Mouse (Mus musculus) limb, embryonic 11.5 days (tissue): ENCODE measurements around the gene Heatr5a. TPM values are rescaled to one million over a fixed set of nuclear protein-coding genes. Genes with fewer than 3 reads are reported as not detected.

ENCODE experiments used
- ATAC-seq: fragments of 200-750 bp; cut with Nextera tagmentation; 2 replicates; pipeline ENCODE4 v1.8.0; 2017; ENCODE audit warnings: low read depth; ENCODE audit not compliant: insufficient number of reproducible peaks, low FRiP score, low TSS enrichment
- DNase-seq: peaks from one replicate; pipeline ENCODE4 v3.0.0-alpha.2; 2015; ENCODE audit warnings: low spot score
- H3K27ac ChIP-seq: fragments of 300-500 bp; sonication (generic); replicated peaks from 2 replicates; pipeline ENCODE4 v1.5.1; 2014; ENCODE audit warnings: low read depth, mild to moderate bottlenecking, low read length
- H3K27me3 ChIP-seq: fragments of 300-500 bp; sonication (generic); 2 replicates; pipeline ENCODE4 v1.6.1; 2014; ENCODE audit warnings: mild to moderate bottlenecking, low read length, mixed read lengths; ENCODE audit not compliant: control insufficient read depth, insufficient read depth
- H3K36me3 ChIP-seq: fragments of 300-500 bp; sonication (generic); 2 replicates; pipeline ENCODE4 v1.6.1; 2014; ENCODE audit warnings: mild to moderate bottlenecking, low read length, moderate library complexity, mixed read lengths; ENCODE audit not compliant: control insufficient read depth, insufficient read depth
- H3K4me1 ChIP-seq: fragments of 300-500 bp; sonication (generic); 2 replicates; pipeline ENCODE4 v1.6.1; 2014; ENCODE audit warnings: low read length, mixed read lengths; ENCODE audit not compliant: control insufficient read depth, insufficient read depth
- H3K4me2 ChIP-seq: fragments of 300-500 bp; sonication (generic); 2 replicates; pipeline ENCODE4 v1.6.1; 2014; ENCODE audit warnings: low read depth, mild to moderate bottlenecking, moderate library complexity; ENCODE audit not compliant: severe bottlenecking
- H3K4me3 ChIP-seq: fragments of 300-500 bp; sonication (generic); 2 replicates; pipeline ENCODE4 v1.5.1; 2014; ENCODE audit warnings: low read depth, low read length
- H3K9ac ChIP-seq: fragments of 300-500 bp; sonication (generic); 2 replicates; pipeline ENCODE4 v1.6.1; 2014; ENCODE audit warnings: mild to moderate bottlenecking, low read length
- H3K9me3 ChIP-seq: fragments of 300-500 bp; sonication (generic); 2 replicates; pipeline ENCODE4 v1.6.1; 2016; ENCODE audit warnings: low read length; ENCODE audit not compliant: control insufficient read depth
- WGBS: fragments of 180-500 bp; shearing (Covaris S2); extraction: QIAGEN DNeasy Blood & Tissue Kit; methylation state at CpG from one replicate; pipeline ENCODE4 v1.1.7; 2014; 5-methylcytosine and 5-hydroxymethylcytosine counted together
- polyA plus RNA-seq: library from polyadenylated mRNA; unstranded; fragments of >200 nt; fragmentation: Nextera tagmentation; extraction: Ambion mirVana; gene quantifications from 2 replicates; pipeline ENCODE4 v1.2.1, GENCODE M21; 2014

Gene Heatr5a
- polyA plus RNA-seq, 1 experiment from 2014 or later, result 10.6 TPM

DNA sequence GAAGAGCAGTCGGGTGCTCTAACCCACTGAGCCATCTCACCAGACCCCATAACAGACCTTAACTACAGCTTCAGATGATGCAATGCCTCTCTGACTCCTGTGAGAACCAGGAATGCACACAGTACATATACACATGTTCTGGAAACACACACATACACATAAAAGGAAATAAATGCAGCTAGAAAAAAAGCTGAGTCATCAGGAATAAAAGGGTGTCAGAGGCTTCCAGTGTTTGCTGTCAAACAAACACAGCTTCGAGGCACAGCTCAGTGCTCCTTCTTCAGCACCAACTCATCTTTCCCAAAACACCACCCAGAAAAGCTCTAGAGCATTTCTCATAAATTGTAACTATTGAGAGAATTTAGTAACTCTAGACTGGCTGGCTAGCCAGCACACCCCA lies 86.3 kb downstream of the Heatr5a start:
- peaks cover 16% of the 10 kb centered on the region for H3K36me3 ChIP-seq

DNA sequence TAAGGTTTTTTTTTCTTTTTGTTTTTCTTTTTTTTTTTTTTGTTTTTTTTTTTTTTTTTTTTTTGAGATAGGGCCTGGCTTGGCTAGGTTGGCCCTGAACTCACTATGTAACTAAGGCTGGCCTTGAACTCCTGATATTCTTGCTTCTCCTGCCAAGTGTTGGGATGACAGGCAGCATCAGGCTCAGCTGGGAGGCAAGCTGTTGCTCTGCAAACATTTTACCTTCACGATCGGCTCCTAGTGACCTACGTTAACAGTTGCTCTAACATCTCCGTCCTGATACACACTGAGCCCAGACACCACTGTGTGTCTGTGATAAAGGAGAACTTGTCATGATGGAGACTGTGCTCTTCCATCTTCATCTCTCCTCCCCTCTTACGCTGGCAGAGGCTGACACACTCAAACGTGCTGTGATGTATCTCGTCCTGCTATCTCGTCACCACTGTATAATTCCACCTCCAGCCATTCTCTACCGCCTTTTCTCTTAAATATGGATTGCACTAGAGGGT lies 87.8 kb downstream of the Heatr5a start:
- Histone ChIP-seq H3K36me3 (peaks cover 16% of the 10 kb centered on the region), H3K27ac (no peak overlapping the region), H3K4me1 (no peaks in the 10 kb centered on the region), H3K9ac (no peak overlapping the region), H3K4me2 (no peak overlapping the region), H3K27me3 (no peaks in the 10 kb centered on the region), H3K4me3 (no peak overlapping the region), H3K9me3 (no peaks in the 10 kb centered on the region)
- WGBS, result 92% methylated on average over 9 of the region's 9 CpGs
- no peak for ATAC-seq
- no peak for DNase-seq

More for the DNA sequence above, 86.3 kb downstream of the Heatr5a start:
- DNase-seq (no peak), ATAC-seq (no peak)
- no peaks in the 10 kb centered on the region for H3K27me3 ChIP-seq
- H3K9ac ChIP-seq, result no peak overlapping the region
- no peak overlapping the region for H3K4me2 ChIP-seq
- no peaks in the 10 kb centered on the region for H3K4me1 ChIP-seq
- WGBS, result 92% methylated on average over 2 of the region's 2 CpGs
- H3K27ac ChIP-seq, result no peak overlapping the region
- H3K9me3 ChIP-seq, result no peaks in the 10 kb centered on the region
- no peak overlapping the region for H3K4me3 ChIP-seq

DNA sequence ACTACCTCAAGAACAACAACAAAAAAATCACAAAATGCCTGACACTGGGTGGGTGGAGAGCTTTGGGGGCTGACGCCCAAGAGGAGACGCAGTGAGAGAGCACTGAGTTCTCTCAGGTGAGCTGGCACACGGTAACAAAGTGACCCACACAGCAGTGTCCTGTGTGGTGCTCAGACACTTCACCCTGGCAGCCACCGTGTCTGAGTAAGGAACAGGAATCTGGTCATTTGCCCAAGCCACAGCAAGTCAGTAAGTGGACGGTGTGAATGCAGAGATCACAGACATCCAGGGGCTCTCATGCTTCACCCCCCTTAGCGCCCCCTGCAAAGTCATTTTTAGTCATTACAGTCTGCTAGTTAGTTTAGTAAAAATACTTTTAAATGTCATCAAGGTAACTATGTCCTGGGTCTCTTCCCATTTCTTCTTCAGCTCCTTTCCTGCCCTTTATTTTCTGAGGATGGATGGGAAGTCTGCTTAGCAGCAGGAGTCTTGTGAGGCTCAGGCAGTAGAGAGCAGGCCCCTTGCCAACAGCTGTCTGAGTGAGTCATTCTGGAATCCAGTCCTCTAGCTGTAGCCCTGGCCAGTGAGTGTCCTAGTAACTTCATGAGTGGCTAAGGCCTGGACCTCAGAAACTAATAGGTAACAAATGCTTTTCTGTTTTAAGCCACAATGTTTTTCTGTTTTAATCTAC lies 88.4 kb downstream of the Heatr5a start:
- no peaks in the 10 kb centered on the region for H3K27me3 ChIP-seq
- H3K4me1 ChIP-seq, result no peaks in the 10 kb centered on the region
- no peak overlapping the region for H3K27ac ChIP-seq
- no peak for ATAC-seq
- DNase-seq, result no peak
- 86% methylated on average over 6 of the region's 6 CpGs for WGBS
- H3K4me2 ChIP-seq, result no peak overlapping the region
- no peak overlapping the region for H3K9ac ChIP-seq
- H3K9me3 ChIP-seq, result no peaks in the 10 kb centered on the region
- H3K36me3 ChIP-seq, result peaks cover 13% of the 10 kb centered on the region
- H3K4me3 ChIP-seq, result no peak overlapping the region

DNA sequence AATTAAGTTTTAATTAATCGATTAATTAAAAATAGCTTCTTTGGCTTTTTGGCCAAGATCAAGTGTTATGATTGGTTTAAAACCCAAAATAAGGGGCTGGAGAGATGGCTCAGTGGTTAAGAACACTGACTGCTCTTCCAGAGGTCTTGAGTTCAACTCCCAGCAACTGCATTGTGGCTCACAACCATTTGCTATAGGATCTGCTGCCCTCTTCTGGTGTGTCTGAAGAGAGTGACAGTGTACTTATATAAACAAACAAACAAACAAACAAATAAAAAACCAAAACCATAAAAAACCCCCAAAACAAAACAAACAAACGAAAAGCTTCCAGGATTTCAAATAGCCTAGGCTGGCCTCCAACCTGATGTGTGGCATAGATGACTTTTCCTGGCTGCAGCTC lies 89.3 kb downstream of the Heatr5a start:
- DNase-seq, result no peak

DNA sequence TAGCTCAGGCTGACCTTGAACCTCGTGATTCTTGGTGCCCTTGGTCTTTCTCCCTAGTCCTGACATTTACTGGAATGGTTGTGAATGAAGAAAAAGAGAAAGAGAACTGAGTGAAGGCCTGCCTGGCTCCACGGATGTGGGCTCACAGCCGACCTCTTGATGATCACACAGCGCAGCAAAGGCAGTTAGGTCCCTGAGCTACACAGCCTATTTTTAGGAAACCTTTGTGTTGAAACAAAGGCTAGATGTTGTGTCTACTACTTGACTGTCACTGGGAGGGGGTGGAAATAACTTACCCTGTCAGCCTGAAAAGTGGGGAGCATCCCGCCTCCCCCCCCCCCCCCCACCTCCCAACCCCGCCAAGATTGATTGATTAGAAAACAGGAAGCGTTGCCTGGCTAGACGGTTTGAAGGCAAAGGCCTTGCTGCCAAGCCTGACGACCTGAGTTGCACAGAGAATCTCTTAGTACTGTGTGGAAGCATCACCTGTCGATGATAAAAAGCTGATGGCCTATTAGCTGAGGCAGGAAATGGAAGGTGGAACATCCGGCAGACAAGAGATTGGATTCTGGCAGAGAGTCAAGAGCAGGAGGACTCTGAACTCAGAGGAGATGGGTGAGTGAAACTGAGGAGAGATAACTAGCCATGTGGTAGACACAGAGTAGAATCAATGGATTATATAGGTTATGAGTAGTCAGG lies 99.5 kb downstream of the Heatr5a start:
- Histone ChIP-seq H3K4me2 (no peak overlapping the region), H3K27ac (no peak overlapping the region), H3K4me1 (0 out of 2 replicates have a peak, but pooled peaks cover 4% of the 10 kb centered on the region), H3K9ac (no peak overlapping the region), H3K27me3 (no peaks in the 10 kb centered on the region), H3K9me3 (no peaks in the 10 kb centered on the region), H3K4me3 (no peak overlapping the region), H3K36me3 (no peaks in the 10 kb centered on the region)
- no peak for DNase-seq
- ATAC-seq, result no peak
- WGBS, result 65% methylated on average over 11 of the region's 11 CpGs

More for the DNA sequence above, 89.3 kb downstream of the Heatr5a start:
- no peak overlapping the region for H3K4me2 ChIP-seq
- H3K36me3 ChIP-seq, result peaks cover 13% of the 10 kb centered on the region
- H3K4me3 ChIP-seq, result no peak overlapping the region
- H3K9me3 ChIP-seq, result no peaks in the 10 kb centered on the region
- no peaks in the 10 kb centered on the region for H3K4me1 ChIP-seq
- no peak overlapping the region for H3K27ac ChIP-seq
- 86% methylated on average over 2 of the region's 2 CpGs for WGBS
- no peak for ATAC-seq
- no peaks in the 10 kb centered on the region for H3K27me3 ChIP-seq
- H3K9ac ChIP-seq, result no peak overlapping the region

DNA sequence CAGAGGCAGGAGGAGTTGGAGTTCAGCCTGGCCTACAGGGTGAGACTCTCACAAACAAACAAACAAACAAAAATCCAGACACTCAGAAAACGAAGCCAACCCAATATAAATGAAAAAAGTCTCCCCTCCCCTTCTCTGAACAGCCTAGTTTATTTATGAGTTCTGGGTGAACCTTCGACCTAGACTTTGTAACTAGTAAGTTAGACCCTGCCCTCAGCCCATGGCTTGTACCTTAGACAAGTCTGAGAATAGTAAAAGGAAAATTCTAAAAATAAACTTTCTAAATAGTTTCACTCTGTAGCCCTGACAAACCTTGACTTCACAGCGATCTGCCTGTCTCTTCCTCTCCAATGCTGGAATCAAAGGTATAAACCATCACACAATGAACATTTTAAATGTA lies 101.6 kb downstream of the Heatr5a start:
- 0 out of 2 replicates have a peak, but pooled peaks cover 12% of the 10 kb centered on the region for H3K4me1 ChIP-seq
- H3K4me2 ChIP-seq, result no peak overlapping the region
- DNase-seq (no peak), ATAC-seq (no peak)
- no peak overlapping the region for H3K4me3 ChIP-seq
- H3K9me3 ChIP-seq, result no peaks in the 10 kb centered on the region
- H3K27ac ChIP-seq, result no peak overlapping the region
- no peak overlapping the region for H3K9ac ChIP-seq
- no peaks in the 10 kb centered on the region for H3K36me3 ChIP-seq
- 77% methylated on average over 3 of the region's 3 CpGs for WGBS
- no peaks in the 10 kb centered on the region for H3K27me3 ChIP-seq

DNA sequence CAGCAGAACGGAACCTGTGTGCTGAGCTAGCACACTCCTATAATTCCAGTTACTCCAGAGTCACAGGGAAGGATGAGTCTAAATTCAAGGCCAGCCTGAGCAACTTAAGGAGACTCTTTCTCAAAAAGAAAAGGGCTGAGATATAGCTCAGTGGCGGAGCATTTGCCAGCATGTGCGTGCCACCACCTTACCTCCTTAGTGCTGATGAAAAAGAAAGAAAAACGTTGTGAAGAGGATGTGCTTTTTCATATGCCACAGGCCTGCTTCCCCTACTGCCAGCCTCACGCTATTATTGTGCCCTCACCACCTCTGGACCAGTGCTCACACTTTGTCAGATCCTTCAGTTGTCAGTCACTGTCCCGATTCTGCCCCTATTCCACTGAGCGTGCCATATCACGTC lies 104.0 kb downstream of the Heatr5a start:
- no peaks in the 10 kb centered on the region for H3K36me3 ChIP-seq
- H3K9me3 ChIP-seq, result no peaks in the 10 kb centered on the region
- WGBS, result 87% methylated on average over 8 of the region's 8 CpGs
- no peak for ATAC-seq
- no peak overlapping the region for H3K27ac ChIP-seq
- 0 out of 2 replicates have a peak, but pooled peaks cover 12% of the 10 kb centered on the region for H3K4me1 ChIP-seq
- no peaks in the 10 kb centered on the region for H3K27me3 ChIP-seq
- no peak overlapping the region for H3K4me2 ChIP-seq
- DNase-seq, result no peak
- no peak overlapping the region for H3K4me3 ChIP-seq
- no peak overlapping the region for H3K9ac ChIP-seq

DNA sequence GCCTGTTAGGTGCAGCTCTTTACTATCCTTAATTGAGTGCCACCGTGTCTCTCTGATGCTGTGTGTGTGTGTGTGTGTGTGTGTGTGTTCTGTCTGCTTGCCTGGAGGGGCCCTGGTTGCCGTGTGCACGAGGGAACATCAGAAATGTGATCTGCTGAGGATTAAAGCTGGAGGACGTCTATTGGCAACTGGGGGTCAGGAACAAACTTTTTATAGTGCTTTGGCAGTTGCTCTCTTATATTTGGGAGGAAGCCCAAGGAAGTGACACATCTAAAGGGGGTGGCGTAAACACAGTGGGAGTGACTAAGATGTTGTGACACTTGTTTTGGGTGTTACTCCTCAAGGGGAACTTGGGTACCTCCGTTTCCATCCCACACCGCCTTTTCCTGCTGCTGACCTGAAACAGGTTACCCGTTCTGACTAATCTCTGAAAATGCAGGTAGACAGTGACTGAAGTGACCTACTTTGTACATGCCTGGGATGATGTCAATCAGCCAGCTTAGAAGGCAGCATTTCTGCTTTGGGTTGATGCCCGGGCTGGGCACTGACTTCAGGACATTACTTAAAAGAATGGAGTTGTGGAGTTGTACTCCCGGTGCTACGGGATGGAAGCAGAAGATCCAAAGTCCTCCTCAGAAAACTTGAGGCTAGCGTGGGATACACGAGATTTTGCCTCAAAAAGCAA lies 104.8 kb downstream of the Heatr5a start:
- Histone ChIP-seq H3K27ac (no peak overlapping the region), H3K9me3 (no peaks in the 10 kb centered on the region), H3K4me2 (no peak overlapping the region), H3K4me3 (no peak overlapping the region), H3K36me3 (no peaks in the 10 kb centered on the region), H3K27me3 (no peaks in the 10 kb centered on the region), H3K9ac (no peak overlapping the region), H3K4me1 (0 out of 2 replicates have a peak, but pooled peaks cover 12% of the 10 kb centered on the region)
- ATAC-seq (no peak), DNase-seq (no peak)
- WGBS, result 67% methylated on average over 13 of the region's 13 CpGs
